Mouse (Mus musculus) mouse trophoblast stem cell (cell line): ENCODE results near the gene Zfp566.

Experiments
- in situ Hi-C, 2 experiments: fragments of 300-500 bp; cut with MseI, MboI; formaldehyde crosslinking; loops; 2 replicates in 1 of 2; 3 replicates in 1 of 2; pipeline ENCODE4 v1.15.1; 2025

Gene Zfp566

GRCm38 (mm10) chr7:30053591-30053990, 36.7 kb downstream of the Zfp566 start:
- in situ Hi-C loops, result no loop called here

DNA sequence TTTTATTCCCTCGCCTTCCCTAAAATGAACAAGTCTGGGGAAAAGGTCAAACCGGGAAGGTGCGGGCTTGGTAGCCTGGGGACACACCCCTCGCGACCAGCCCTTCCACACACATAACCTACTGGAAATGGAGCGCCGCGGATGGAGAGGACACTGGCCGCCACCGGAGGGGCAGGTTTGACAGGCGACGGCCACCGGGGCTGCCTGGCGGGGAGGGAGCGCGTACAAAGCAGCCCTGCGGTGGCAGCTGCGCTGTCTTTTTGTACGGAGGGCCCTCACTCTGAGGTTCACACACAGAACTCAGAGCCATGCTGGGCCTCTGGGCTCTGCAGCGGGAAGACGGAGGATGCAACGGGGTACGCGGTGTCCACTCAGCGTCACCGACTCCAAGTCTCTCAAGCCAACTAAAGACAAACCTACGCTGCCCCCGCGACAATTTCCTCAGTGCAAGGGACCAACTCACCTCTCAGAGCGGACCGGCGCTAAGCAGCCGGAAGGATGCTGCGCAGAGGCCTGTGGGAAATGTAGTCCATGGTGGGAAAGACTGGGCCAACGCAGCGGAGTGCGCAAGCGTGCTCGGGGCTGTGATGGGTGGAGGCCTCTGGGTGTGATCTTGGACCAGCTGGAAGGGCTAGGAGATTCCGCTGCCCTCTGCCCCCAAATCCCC, 39.3 kb downstream of the Zfp566 start, which contains the start of gene Zfp14:
Gene Zfp14 (minus strand): TSS at position 499 of the 667 bp plus-strand sequence.
- in situ Hi-C loops, result no loop called here

- in situ Hi-C loops, result no loop called here
These were observed 42.2 kb downstream of the Zfp566 start for GRCm38 (mm10) chr7:30048126-30048525.

- in situ Hi-C loops, result no loop called here
These were observed 46.0 kb downstream of the Zfp566 start for GRCm38 (mm10) chr7:30044354-30044753.

DNA sequence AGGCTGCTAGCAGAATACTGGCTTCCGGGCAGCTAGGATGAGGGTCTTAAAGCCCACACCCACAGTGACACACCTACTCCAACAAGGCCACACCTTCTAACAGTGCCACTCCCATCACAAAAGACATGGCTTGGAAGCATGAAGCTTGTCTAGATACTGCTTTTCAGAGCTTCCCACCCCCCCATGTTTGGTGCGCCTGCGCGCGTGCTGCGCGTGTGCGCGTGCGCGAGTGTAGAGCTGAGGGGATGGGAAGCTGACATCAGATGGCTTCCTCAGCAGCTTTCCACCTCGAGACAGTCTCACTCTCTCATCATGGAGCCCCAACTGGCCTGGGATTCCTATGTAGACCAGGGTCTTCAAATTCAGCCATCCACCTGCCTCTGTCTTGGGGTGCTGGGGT, 56.0 kb downstream of the Zfp566 start:
- in situ Hi-C loops, result no loop called here

DNA sequence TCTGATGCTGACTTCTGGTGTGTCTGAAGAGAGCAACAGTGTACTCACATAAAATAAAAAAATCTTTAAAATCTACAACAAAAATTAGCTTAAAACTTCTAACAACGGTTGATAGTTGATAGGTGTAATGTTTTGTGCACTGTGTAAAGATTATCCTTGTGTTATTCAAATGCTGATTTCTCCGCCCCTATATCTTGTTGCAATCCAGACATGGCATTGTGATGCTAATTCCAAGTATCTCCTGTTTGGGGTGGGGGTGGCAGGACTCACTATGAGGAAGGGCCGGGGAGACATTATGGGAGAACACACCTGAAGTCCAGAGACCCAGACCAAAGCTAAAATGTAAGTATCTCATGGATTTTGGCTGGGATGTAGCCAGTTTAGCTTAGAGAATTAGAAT, 58.9 kb downstream of the Zfp566 start:
- in situ Hi-C loops, result no loop called here

GRCm38 (mm10) chr7:30030677-30031076, 59.6 kb downstream of the Zfp566 start:
- in situ Hi-C loops, result no loop called here

DNA sequence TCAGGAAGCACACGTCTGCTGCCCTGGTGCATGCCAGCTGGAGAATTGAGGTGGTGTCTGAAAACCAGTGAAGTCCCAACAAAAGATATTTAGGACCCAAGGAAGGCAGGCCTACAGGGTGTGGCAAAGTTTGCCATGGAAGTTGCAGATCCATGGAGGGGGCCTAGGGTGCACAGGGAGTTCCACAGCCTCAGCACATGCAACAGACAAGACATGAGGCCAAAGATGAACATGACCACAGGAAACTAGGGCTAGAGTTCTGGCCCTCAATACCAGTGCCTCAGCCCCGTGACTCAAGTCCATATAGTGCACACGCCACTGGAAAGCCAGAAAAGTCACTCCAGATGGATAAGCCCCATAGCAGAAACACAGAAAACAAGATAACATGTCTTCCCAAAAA, 61.8 kb downstream of the Zfp566 start:
- in situ Hi-C loops, result no loop called here
